Mouse (Mus musculus) small intestine, adult 2 months (tissue): ENCODE results near the gene Psmb1. TPM values are rescaled to one million over a fixed set of nuclear protein-coding genes. Genes with fewer than 3 reads are reported as not detected.

Experiments used
- H3K27ac ChIP-seq: fragments of 200-500 bp; 2 replicates; pipeline ENCODE4 v1.5.1; 2012; ENCODE audit warnings: low read depth, low read length, control low read depth, inconsistent platforms; ENCODE audit not compliant: insufficient read depth
- H3K27me3 ChIP-seq: fragments of 200-500 bp; 2 replicates; pipeline ENCODE4 v1.6.1; 2012; ENCODE audit warnings: mild to moderate bottlenecking, moderate library complexity, low read length, inconsistent platforms; ENCODE audit not compliant: control insufficient read depth, insufficient read depth
- H3K36me3 ChIP-seq: fragments of 200-500 bp; 2 replicates; pipeline ENCODE4 v1.6.1; 2012; ENCODE audit warnings: mild to moderate bottlenecking, low read length, control low read depth, inconsistent platforms; ENCODE audit not compliant: control insufficient read depth, insufficient read depth
- H3K4me1 ChIP-seq: fragments of 200-500 bp; 2 replicates; pipeline ENCODE4 v1.6.1; 2012; ENCODE audit warnings: low read length, inconsistent platforms, mixed read lengths; ENCODE audit not compliant: control insufficient read depth, insufficient read depth, insufficient read length
- H3K4me3 ChIP-seq: fragments of 200-500 bp; 2 replicates; pipeline ENCODE4 v1.5.1; 2012; ENCODE audit warnings: low read depth, mild to moderate bottlenecking, control low read depth, inconsistent platforms, low read length, moderate library complexity
- CTCF ChIP-seq: fragments of 200-500 bp; IDR thresholded peaks from 2 replicates; pipeline ENCODE4 v1.5.1; 2012; ENCODE audit warnings: low read depth, mild to moderate bottlenecking, control low read depth, inconsistent platforms, low read length, moderate library complexity, mixed read lengths; ENCODE audit not compliant: insufficient replicate concordance, insufficient read length; ENCODE audit errors: extremely low read depth
- POLR2A ChIP-seq: fragments of 200-500 bp; IDR thresholded peaks from 2 replicates; pipeline ENCODE4 v1.6.1; 2012; ENCODE audit warnings: low read depth, mild to moderate bottlenecking, control low read depth, inconsistent platforms, low read length, moderate library complexity
- WGBS: fragments of 180-500 bp; shearing (Covaris S2); methylation state at CpG from one replicate; pipeline ENCODE4 v1.1.7; 2018; 5-methylcytosine and 5-hydroxymethylcytosine counted together
- polyA plus RNA-seq: library from polyadenylated mRNA; depleted of rRNA; stranded (reverse); fragments of >200 nt; gene quantifications from 2 replicates; pipeline ENCODE4 v1.2.3, GENCODE M21; 2012

The Psmb1 gene
- polyA plus RNA-seq, 1 experiment: 54.2 TPM

DNA sequence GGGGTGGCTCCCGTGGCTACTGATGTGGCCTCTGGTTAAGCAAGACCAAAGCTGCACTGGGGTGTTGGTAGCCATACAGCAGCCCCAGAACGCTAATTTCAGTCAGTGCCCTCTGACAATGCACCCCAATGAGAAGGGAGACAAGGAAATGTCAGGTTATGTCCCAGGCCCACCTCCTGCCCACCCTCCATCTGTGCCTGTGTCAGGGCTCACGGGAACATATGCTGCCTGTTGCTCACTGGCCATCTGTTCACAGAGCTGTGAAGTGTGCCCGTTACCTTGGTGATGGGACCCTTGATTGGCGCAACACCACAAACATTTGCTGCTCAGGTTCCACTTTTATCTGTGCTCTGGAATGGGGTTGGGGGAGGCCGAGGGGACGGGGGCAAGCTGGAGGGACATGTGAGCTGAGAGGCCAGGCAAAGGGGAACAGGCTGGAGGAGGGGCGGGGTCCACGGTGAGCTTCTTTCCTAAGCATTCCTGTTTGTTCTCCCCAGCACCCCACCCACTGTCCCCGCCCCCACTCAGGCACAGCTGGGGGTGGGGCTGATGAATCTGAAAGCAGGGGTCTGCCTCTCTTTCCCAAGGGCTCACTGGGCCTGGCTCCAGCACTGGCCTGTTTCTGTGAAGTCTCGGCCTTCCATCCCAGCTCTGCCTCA, 59.0 kb downstream of the Psmb1 start:
- TF ChIP-seq POLR2A (no peak), CTCF (no peak)
- 39% methylated on average over 11 of the region's 11 CpGs for WGBS
- Histone ChIP-seq H3K36me3 (no peaks in the 10 kb centered on the region), H3K4me3 (no peak overlapping the region), H3K4me1 (no peaks in the 10 kb centered on the region), H3K27me3 (no peaks in the 10 kb centered on the region), H3K27ac (no peak overlapping the region)

DNA sequence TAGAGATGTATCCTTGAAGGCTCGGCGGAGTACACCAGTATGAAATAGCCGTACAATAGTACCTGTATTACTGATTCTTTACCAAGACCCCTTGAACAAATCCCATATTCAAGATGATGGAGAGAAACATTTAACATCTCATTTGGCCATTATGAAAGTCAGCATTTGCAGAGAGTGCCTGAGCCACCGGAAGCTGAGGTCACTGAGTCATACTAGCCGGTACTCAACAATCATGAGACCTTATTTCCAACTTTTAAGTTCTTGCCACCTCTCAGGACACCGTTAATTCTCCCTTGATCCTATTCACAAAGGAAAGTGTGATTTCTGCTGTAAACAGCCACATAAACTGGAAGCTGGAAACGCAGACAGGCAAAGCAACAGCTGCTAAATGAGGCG, 59.5 kb downstream of the Psmb1 start:
- WGBS: 65% methylated on average over 8 of the region's 8 CpGs
- H3K27ac ChIP-seq: no peak overlapping the region

DNA sequence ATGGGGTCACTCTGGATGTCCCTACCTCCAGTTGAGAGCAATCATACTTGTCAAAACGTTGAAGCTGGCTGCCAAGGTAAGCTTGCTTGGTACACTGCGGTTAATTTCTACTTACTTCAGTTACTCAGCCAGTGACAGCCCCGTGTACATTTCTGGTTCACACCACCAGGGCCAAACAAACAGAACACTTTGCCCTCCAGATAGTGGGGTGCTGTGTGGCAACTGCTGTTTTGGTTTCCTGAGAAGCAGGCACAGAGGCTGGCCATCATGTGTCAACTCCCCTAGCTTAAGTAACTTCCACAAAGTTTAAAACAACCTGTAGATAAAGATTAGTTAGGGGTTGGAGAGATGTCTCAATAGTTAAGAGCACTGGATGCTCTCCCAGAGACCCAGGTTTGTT, 64.8 kb downstream of the Psmb1 start:
- no peak for TF ChIP-seq CTCF
- TF ChIP-seq POLR2A: no peak
- Histone ChIP-seq H3K4me3 (no peak overlapping the region), H3K36me3 (peaks cover 20% of the 10 kb centered on the region), H3K27me3 (no peaks in the 10 kb centered on the region), H3K4me1 (no peaks in the 10 kb centered on the region), H3K27ac (no peak overlapping the region)
- WGBS: 60% methylated on average over 3 of the region's 3 CpGs

More for the DNA sequence above, 59.5 kb downstream of the Psmb1 start:
- TF ChIP-seq POLR2A: no peak
- no peak for TF ChIP-seq CTCF
- Histone ChIP-seq H3K4me3 (no peak overlapping the region), H3K27me3 (no peaks in the 10 kb centered on the region), H3K4me1 (no peaks in the 10 kb centered on the region), H3K36me3 (no peaks in the 10 kb centered on the region)

DNA sequence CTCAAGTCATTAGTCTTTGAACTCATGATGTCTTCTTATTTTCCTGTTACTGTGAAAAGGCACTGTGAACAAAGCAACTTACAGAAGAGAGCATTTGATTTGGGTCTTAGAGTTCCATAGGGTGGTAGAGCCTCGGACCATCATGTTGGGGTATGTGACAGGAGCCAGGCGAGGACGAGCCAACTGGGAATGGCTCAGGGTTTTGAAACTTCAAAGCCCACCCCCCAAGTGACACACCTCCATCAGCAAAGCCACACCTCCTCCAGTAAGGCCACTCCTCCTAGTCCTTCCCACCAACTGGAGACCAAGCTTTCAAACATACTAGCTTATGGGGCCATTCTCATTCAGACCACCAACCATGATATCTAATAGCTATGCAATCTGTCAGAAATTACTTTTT, 67.5 kb downstream of the Psmb1 start:
- 95% methylated on average over 3 of the region's 3 CpGs for WGBS
- H3K36me3 ChIP-seq: peaks cover 27% of the 10 kb centered on the region
- TF ChIP-seq CTCF: no peak
- no peak for TF ChIP-seq POLR2A

DNA sequence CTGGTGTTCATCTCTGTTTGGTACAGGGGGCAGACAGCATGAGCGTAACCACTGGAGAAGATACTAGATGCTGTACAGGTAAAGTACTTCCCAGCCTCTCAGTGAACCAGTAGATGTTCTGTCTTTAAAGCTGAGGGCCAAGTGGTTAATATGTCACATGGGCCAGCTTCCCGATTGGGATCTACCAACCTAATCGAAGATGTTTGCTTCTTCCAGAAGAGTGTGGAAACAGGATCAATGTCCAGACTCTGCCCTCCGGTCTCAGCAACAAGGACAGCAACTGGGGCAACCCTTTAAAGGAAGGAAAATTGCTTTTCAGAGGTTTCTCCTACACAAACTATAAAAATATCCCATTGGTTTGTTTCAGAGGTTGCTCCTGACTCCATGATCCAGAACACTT, 68.0 kb downstream of the Psmb1 start:
- Histone ChIP-seq H3K36me3 (peaks cover 31% of the 10 kb centered on the region), H3K27ac (no peak overlapping the region), H3K4me3 (no peak overlapping the region), H3K4me1 (no peaks in the 10 kb centered on the region), H3K27me3 (no peaks in the 10 kb centered on the region)
- TF ChIP-seq CTCF: no peak
- no peak for TF ChIP-seq POLR2A
- WGBS: 82% methylated on average over 4 of the region's 4 CpGs

More for the DNA sequence above, 67.5 kb downstream of the Psmb1 start:
- no peak overlapping the region for H3K27ac ChIP-seq
- no peaks in the 10 kb centered on the region for H3K27me3 ChIP-seq
- H3K4me3 ChIP-seq: no peak overlapping the region
- H3K4me1 ChIP-seq: no peaks in the 10 kb centered on the region

GRCm38 (mm10) chr17:15431021-15431514, 68.5 kb downstream of the Psmb1 start:
- Histone ChIP-seq H3K27me3 (no peaks in the 10 kb centered on the region), H3K27ac (no peak overlapping the region), H3K4me1 (no peaks in the 10 kb centered on the region), H3K36me3 (peaks cover 33% of the 10 kb centered on the region), H3K4me3 (no peak overlapping the region)
- TF ChIP-seq POLR2A: no peak
- WGBS: 61% methylated on average over 5 of the region's 5 CpGs

DNA sequence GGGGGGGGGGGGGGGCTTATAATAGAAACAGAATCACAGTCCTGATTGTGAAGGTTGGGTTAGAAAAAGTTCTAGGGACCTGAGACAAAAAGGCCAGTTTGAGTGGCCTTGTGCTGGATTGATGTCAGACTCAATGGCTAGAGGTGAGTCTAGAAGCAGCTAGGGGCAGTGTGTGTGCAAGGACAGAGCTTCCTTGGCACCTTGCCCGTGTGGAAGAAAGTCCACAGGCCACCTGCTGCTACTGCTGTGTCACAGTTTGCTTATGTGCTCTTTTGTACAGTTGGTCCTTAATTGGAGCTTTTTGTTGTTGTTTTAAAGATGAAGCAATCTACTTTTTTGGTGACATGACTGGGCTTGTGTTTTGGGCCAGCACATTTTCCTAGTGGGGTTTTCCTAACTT, 69.6 kb downstream of the Psmb1 start:
- peaks cover 44% of the 10 kb centered on the region for H3K36me3 ChIP-seq
- no peaks in the 10 kb centered on the region for H3K4me1 ChIP-seq
- WGBS: 11% methylated on average over 1 of the region's 1 CpGs
- no peak overlapping the region for H3K27ac ChIP-seq
- TF ChIP-seq CTCF: no peak
- no peak for TF ChIP-seq POLR2A
- H3K27me3 ChIP-seq: no peaks in the 10 kb centered on the region
- H3K4me3 ChIP-seq: no peak overlapping the region
